Mouse (Mus musculus) neural tube, embryonic 11.5 days (tissue): Measurements from ENCODE around the gene Ntn5. TPM values are rescaled to one million over a fixed set of nuclear protein-coding genes. Genes with fewer than 3 reads are reported as not detected.

Experiments used
- ATAC-seq: fragments of 200-750 bp; cut with Nextera tagmentation; 2 replicates; pipeline ENCODE4 v1.8.0; 2017; ENCODE audit warnings: moderate number of reproducible peaks, mild to moderate bottlenecking, moderate TSS enrichment, moderate library complexity; ENCODE audit not compliant: insufficient read depth, low FRiP score, low TSS enrichment
- DNase-seq: peaks from one replicate; pipeline ENCODE4 v3.0.0-alpha.2; 2015; ENCODE audit warnings: low spot score
- H3K27ac ChIP-seq: fragments of 300-500 bp; sonication (generic); 2 replicates; pipeline ENCODE4 v1.5.1; 2014; ENCODE audit warnings: low read depth, mild to moderate bottlenecking, low read length
- H3K27me3 ChIP-seq: fragments of 300-500 bp; sonication (generic); 2 replicates; pipeline ENCODE4 v1.6.1; 2014; ENCODE audit warnings: mild to moderate bottlenecking, low read length, mixed read lengths; ENCODE audit not compliant: control insufficient read depth, insufficient read depth
- H3K36me3 ChIP-seq: fragments of 300-500 bp; sonication (generic); 2 replicates; pipeline ENCODE4 v1.6.1; 2014; ENCODE audit warnings: mild to moderate bottlenecking, low read length, moderate library complexity, mixed read lengths; ENCODE audit not compliant: control insufficient read depth, insufficient read depth
- H3K4me1 ChIP-seq: fragments of 300-500 bp; sonication (generic); 2 replicates; pipeline ENCODE4 v1.6.1; 2014; ENCODE audit warnings: low read length, mixed read lengths; ENCODE audit not compliant: control insufficient read depth, insufficient read depth
- H3K4me2 ChIP-seq: fragments of 300-500 bp; sonication (generic); 2 replicates; pipeline ENCODE4 v1.6.1; 2014; ENCODE audit warnings: low read depth, mild to moderate bottlenecking, moderate library complexity
- H3K4me3 ChIP-seq: fragments of 300-500 bp; sonication (generic); 2 replicates; pipeline ENCODE4 v1.5.1; 2014; ENCODE audit warnings: low read depth, low read length
- H3K9ac ChIP-seq: fragments of 300-500 bp; sonication (generic); 2 replicates; pipeline ENCODE4 v1.6.1; 2014; ENCODE audit warnings: mild to moderate bottlenecking, low read length
- H3K9me3 ChIP-seq: fragments of 300-500 bp; sonication (generic); 2 replicates; pipeline ENCODE4 v1.6.1; 2016; ENCODE audit warnings: low read length; ENCODE audit not compliant: control insufficient read depth
- WGBS: fragments of 180-500 bp; shearing (Covaris S2); extraction: QIAGEN DNeasy Blood & Tissue Kit; methylation state at CpG from one replicate; pipeline ENCODE4 v1.1.7; 2014; 5-methylcytosine and 5-hydroxymethylcytosine counted together
- polyA plus RNA-seq: library from polyadenylated mRNA; unstranded; fragments of >200 nt; fragmentation: Nextera tagmentation; extraction: Ambion mirVana; gene quantifications from 2 replicates; pipeline ENCODE4 v1.2.1, GENCODE M21; 2014

Gene Ntn5
- polyA plus RNA-seq, 1 experiment from 2014 or later, result 1.4 TPM

DNA sequence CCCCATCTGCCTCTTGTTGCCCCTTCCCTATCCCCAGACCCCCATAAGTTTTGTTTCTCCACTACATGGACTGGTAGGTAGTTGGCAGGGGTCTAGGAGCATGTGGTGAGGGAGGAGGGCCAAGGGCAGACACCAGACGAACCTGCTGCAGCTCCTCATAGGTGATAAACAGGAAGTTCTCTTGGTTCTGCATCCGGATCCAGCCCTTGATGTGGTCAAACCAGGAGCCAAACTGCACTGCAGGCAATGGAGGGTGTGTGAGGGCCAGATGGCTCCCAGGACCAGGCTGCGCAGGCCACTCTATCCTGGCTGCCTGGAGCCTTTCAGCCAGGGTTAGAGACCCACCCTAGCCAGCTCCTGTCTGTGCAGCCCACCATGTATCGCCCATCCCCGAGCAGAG, 49.7 kb downstream of the Ntn5 start:
- H3K4me2 ChIP-seq, result no peak overlapping the region
- no peaks in the 10 kb centered on the region for H3K9me3 ChIP-seq
- no peak overlapping the region for H3K4me3 ChIP-seq
- ATAC-seq, result no peak
- H3K9ac ChIP-seq, result no peak overlapping the region
- no peak overlapping the region for H3K27ac ChIP-seq
- no peaks in the 10 kb centered on the region for H3K4me1 ChIP-seq
- no peak for DNase-seq
- H3K36me3 ChIP-seq, result no peaks in the 10 kb centered on the region
- H3K27me3 ChIP-seq, result no peaks in the 10 kb centered on the region
- 84% methylated on average over 5 of the region's 5 CpGs for WGBS

DNA sequence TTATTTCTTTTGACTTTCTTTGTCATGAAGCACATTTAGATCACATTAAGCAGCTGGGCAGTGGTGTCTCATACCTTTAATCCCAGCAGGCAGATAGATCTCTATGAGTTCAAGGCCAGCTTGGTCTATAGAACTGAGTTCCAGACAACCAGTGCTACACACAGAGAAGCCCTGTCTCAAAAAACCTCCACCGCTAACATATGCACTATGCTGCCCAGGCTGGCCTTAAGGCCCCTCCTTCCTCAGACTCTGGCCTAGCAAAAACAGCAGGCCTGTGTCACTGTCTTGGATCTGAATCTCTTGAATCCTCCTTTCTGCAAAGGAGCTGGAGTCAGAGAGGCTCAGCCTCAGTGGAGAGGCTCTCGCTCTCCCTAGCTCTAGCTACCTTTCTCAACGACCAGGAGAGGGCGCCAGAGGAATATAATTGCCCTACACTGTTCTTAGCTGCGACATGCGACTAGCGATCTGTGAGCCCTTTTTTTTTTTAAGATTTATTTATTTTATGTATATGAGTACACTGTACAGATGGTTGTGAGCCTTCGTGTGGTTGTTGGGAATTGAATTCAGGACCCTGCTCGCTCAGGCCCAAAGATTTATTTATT, 55.4 kb downstream of the Ntn5 start:
- H3K36me3 ChIP-seq, result no peaks in the 10 kb centered on the region
- H3K9me3 ChIP-seq, result no peaks in the 10 kb centered on the region
- DNase-seq (peak; percentile 83), ATAC-seq (0 out of 2 replicates have a peak, but pooled peaks have one; percentile 55)
- no peak overlapping the region for H3K4me3 ChIP-seq
- no peak overlapping the region for H3K27ac ChIP-seq
- H3K4me1 ChIP-seq, result no peaks in the 10 kb centered on the region
- no peak overlapping the region for H3K9ac ChIP-seq
- H3K27me3 ChIP-seq, result 0 out of 2 replicates have a peak, but pooled peaks cover 2% of the 10 kb centered on the region
- WGBS, result 9% methylated on average over 9 of the region's 9 CpGs
- no peak overlapping the region for H3K4me2 ChIP-seq

DNA sequence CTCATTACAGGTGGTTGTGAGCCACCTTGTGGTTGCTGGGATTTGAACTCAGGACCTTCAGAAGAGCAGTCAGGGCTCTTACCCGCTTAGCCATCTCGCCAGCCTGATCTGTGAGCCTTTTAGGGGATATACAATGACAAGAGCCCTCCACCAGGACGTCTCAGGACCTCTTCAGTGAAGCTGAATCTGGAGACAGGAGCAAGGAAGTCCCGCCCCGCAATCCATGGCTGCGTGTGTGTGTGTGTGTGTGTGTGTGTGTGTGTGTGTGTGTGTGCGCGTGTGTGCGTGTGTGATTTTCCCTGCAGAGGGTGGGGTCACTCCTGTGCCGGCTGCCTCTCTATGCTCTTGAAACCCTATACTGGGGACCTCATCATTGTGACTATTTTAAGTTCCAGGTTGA, 56.0 kb downstream of the Ntn5 start:
- WGBS, result 71% methylated on average over 10 of the region's 10 CpGs
- DNase-seq, result no peak
- Histone ChIP-seq H3K36me3 (no peaks in the 10 kb centered on the region), H3K27me3 (0 out of 2 replicates have a peak, but pooled peaks cover 2% of the 10 kb centered on the region), H3K4me2 (no peak overlapping the region), H3K9ac (no peak overlapping the region), H3K4me1 (no peaks in the 10 kb centered on the region), H3K4me3 (no peak overlapping the region), H3K27ac (no peak overlapping the region), H3K9me3 (no peaks in the 10 kb centered on the region)
- ATAC-seq, result no peak

DNA sequence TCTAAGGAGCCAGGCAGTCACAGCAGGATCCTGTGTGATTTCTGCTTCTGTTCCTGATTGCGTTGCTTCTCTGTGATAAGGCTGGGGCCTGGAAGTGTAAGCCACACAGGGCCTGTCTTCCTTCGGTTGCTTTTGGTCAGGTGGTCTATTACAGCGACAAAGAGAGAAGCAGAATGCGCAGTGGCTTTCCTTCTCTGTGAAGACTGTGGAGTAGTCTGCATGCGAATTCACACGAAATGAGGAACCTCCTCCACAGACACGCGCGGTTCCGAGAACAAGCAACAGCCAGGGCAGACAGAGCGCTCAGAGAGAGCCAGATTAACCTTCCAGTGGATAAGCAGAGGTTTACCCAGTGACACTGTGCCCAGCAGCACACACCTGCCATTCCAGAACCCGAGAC, 57.5 kb downstream of the Ntn5 start:
- Histone ChIP-seq H3K9ac (no peak overlapping the region), H3K4me2 (no peak overlapping the region), H3K27me3 (0 out of 2 replicates have a peak, but pooled peaks cover 2% of the 10 kb centered on the region), H3K9me3 (no peaks in the 10 kb centered on the region), H3K27ac (no peak overlapping the region), H3K4me1 (no peaks in the 10 kb centered on the region), H3K36me3 (no peaks in the 10 kb centered on the region), H3K4me3 (no peak overlapping the region)
- no peak for ATAC-seq
- 84% methylated on average over 12 of the region's 12 CpGs for WGBS
- DNase-seq, result no peak

DNA sequence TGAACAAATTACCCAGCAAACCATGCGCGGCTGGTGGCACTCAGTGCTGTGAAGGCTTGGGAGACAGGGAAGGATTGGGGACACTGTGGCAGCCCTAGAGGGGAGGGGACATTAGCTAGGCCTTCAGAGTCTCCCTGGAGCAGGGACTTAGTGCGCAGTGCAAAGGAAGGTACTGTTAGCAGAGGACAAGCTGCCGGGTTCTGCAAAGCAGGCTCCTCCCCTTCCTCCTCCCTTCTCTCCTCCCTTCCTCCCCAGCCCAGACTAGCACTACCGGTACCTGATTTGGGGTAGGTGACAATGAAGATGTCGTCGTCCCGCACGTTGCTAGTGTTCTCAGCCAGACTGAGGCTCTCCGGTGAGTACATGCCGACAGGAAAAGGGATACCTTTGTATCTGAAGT, 58.0 kb downstream of the Ntn5 start:
- no peaks in the 10 kb centered on the region for H3K36me3 ChIP-seq
- no peak overlapping the region for H3K4me3 ChIP-seq

DNA sequence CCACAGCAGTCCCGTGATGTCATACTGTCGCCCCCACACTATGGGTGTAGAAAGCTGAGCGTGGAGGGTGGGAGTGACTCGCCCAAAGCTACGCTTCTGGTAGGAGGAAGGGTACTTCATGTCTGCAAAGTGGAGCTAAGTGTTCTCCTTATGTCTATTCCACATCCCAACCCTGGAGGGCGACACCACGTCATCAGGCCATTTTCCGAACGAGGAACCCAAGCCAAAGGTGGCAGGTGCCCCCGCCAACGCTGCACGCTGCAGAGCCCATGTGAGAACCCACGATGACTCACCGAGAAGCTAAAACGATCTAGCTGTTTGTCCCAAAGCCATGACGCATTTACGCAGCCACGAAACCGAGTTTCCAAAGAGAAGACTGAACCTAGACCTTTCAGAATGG, 58.5 kb downstream of the Ntn5 start:
- H3K4me2 ChIP-seq, result no peak overlapping the region
- WGBS, result 46% methylated on average over 19 of the region's 19 CpGs
- no peaks in the 10 kb centered on the region for H3K9me3 ChIP-seq
- no peaks in the 10 kb centered on the region for H3K4me1 ChIP-seq
- H3K27me3 ChIP-seq, result 0 out of 2 replicates have a peak, but pooled peaks cover 2% of the 10 kb centered on the region
- ATAC-seq, result no peak
- H3K36me3 ChIP-seq, result no peaks in the 10 kb centered on the region
- H3K4me3 ChIP-seq, result no peak overlapping the region
- no peak overlapping the region for H3K9ac ChIP-seq
- H3K27ac ChIP-seq, result no peak overlapping the region
- DNase-seq, result no peak

More for the DNA sequence above, 58.0 kb downstream of the Ntn5 start:
- H3K4me1 ChIP-seq, result no peaks in the 10 kb centered on the region
- H3K9ac ChIP-seq, result no peak overlapping the region
- 41% methylated on average over 11 of the region's 11 CpGs for WGBS
- no peak overlapping the region for H3K4me2 ChIP-seq
- DNase-seq, result no peak
- no peak for ATAC-seq
- no peak overlapping the region for H3K27ac ChIP-seq
- 0 out of 2 replicates have a peak, but pooled peaks cover 2% of the 10 kb centered on the region for H3K27me3 ChIP-seq
- H3K9me3 ChIP-seq, result no peaks in the 10 kb centered on the region

Other genes with a start within 250 kb of the Ntn5 start
- 32.8 and 37.2 TPM in 2 replicates for gene Gys1, start 249.2 kb upstream of the Ntn5 start, polyA plus RNA-seq
- gene Ruvbl2, start 245.9 kb upstream of the Ntn5 start, polyA plus RNA-seq, result 165 and 172 TPM in 2 replicates
- gene Ftl1, start 224.1 kb upstream of the Ntn5 start, polyA plus RNA-seq, result 5,316 and 5,449 TPM in 2 replicates
- 193 and 206 TPM in 2 replicates for gene Bax, start 217.1 kb upstream of the Ntn5 start, polyA plus RNA-seq
- 0.26 and 0.57 TPM in 2 replicates for gene Tulp2, start 202.1 kb upstream of the Ntn5 start, polyA plus RNA-seq
- not detected in 2 replicates for gene Gm45808, start 197.2 kb upstream of the Ntn5 start, polyA plus RNA-seq
- gene Dhdh, start 195.2 kb upstream of the Ntn5 start, polyA plus RNA-seq, result 2.8 and 2.9 TPM in 2 replicates
- 110 and 113 TPM in 2 replicates for gene Nucb1, start 173.6 kb upstream of the Ntn5 start, polyA plus RNA-seq
- 16.0 and 17.7 TPM in 2 replicates for gene Ppp1r15a, start 157.8 kb upstream of the Ntn5 start, polyA plus RNA-seq
- 1.3 and 2.3 TPM in 2 replicates for gene Plekha4, start 157.7 kb upstream of the Ntn5 start, polyA plus RNA-seq
- gene Hsd17b14, start 129.1 kb upstream of the Ntn5 start, polyA plus RNA-seq, result 0.78 and 1.1 TPM in 2 replicates
- 34.1 and 37.4 TPM in 2 replicates for gene Bcat2, start 113.9 kb upstream of the Ntn5 start, polyA plus RNA-seq
- gene Fgf21, start 68.5 kb upstream of the Ntn5 start, polyA plus RNA-seq, result not detected in 2 replicates
- not detected in 2 replicates for gene Fut1, start 66.7 kb upstream of the Ntn5 start, polyA plus RNA-seq
- not detected in 2 replicates for gene Izumo1, start 62.2 kb upstream of the Ntn5 start, polyA plus RNA-seq
- gene Rasip1, start 56.5 kb upstream of the Ntn5 start, polyA plus RNA-seq, result 5.7 and 7.5 TPM in 2 replicates
- 2.9 and 5.6 TPM in 2 replicates for gene Mamstr, start 44.0 kb upstream of the Ntn5 start, polyA plus RNA-seq
- 0.08 and 0.11 TPM in 2 replicates for gene Fut2, start 17.6 kb upstream of the Ntn5 start, polyA plus RNA-seq
- 1.7 and 2.1 TPM in 2 replicates for gene Sec1, start 10.4 kb downstream of the Ntn5 start, polyA plus RNA-seq
- gene Car11, start 15.8 kb downstream of the Ntn5 start, polyA plus RNA-seq, result 11.5 and 12.4 TPM in 2 replicates
- gene Dbp, start 21.1 kb downstream of the Ntn5 start, polyA plus RNA-seq, result 3.3 and 3.7 TPM in 2 replicates
- 929 and 960 TPM in 2 replicates for gene Rpl18, start 31.4 kb downstream of the Ntn5 start, polyA plus RNA-seq
- 23.7 and 25.3 TPM in 2 replicates for gene Sphk2, start 34.0 kb downstream of the Ntn5 start, polyA plus RNA-seq
- 0.28 and 0.42 TPM in 2 replicates for gene Fam83e, start 37.2 kb downstream of the Ntn5 start, polyA plus RNA-seq
- gene Spaca4, start 41.8 kb downstream of the Ntn5 start, polyA plus RNA-seq, result not detected in 2 replicates
- gene Lmtk3, start 99.7 kb downstream of the Ntn5 start, polyA plus RNA-seq, result 3.8 and 4.3 TPM in 2 replicates
- 1.1 and 1.8 TPM in 2 replicates for gene Sult2b1, start 100.6 kb downstream of the Ntn5 start, polyA plus RNA-seq
- gene Cyth2, start 130.6 kb downstream of the Ntn5 start, polyA plus RNA-seq, result 223 and 239 TPM in 2 replicates
- 0.88 and 1.4 TPM in 2 replicates for gene Kcnj14, start 140.8 kb downstream of the Ntn5 start, polyA plus RNA-seq
- gene Grwd1, start 146.9 kb downstream of the Ntn5 start, polyA plus RNA-seq, result 69.8 and 76.5 TPM in 2 replicates
- 75.4 and 86.4 TPM in 2 replicates for gene Kdelr1, start 188.8 kb downstream of the Ntn5 start, polyA plus RNA-seq
- gene Grin2d, start 194.4 kb downstream of the Ntn5 start, polyA plus RNA-seq, result 0.37 and 0.73 TPM in 2 replicates
- gene Syngr4, start 212.7 kb downstream of the Ntn5 start, polyA plus RNA-seq, result 0.59 and 0.82 TPM in 2 replicates
- 2.8 and 3.9 TPM in 2 replicates for gene Tmem143, start 212.9 kb downstream of the Ntn5 start, polyA plus RNA-seq
- gene Emp3, start 237.4 kb downstream of the Ntn5 start, polyA plus RNA-seq, result 20.3 and 24.6 TPM in 2 replicates
- gene Ccdc114, start 240.1 kb downstream of the Ntn5 start, polyA plus RNA-seq, result 2.9 and 3.4 TPM in 2 replicates